Mouse (Mus musculus): ENCODE measurements at regions not wholly inside any gene's neighbourhood (a gene's known extent, or its start where the extent isn't known, plus 50 kb on each side); places are given as distances from the start of the nearest gene placed in this dataset.
"Not testable (repeated sequence)": the region's sequence is repeated elsewhere in the genome, so short reads cannot be mapped to it uniquely, and the experiment has no call there.

DNA sequence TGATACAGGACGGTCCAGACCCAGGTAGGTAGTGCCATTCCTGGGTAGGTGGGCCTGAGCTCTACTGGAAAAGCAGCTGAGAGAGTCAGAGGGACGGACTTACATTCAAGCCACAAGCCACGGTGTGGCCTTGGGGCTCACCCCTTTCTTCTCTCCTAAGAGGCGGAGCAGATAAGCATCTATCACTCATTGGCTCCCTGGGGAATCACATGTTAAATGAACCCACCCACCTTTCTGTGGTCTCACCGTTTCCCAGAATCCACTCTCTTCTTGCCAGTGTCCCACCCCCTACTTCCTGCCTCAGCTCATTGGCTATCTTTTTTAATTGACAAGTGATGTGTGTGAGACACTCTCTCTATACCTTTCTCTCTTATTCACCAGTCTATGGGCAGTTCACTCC is 127.8 kb upstream of the Ubl3 start:
- H3K36me3 ChIP-seq (ENCODE audit: control insufficient read depth, insufficient read depth, low read length), result no peaks in the 10 kb centered on the region
- DNase-seq, result no peak
- no peaks in the 10 kb centered on the region for H3K27me3 ChIP-seq (replicated peaks; ENCODE audit: control insufficient read depth, insufficient read depth, low read length)
- no peak for TF ChIP-seq POLR2A (IDR thresholded peaks at IDR 0.05; ENCODE audit: low read depth, low read length)
- TF ChIP-seq CTCF (conservative IDR thresholded peaks at IDR 0.05; ENCODE audit: insufficient read depth, insufficient read length, low read depth, low read length), result no peak
- H3K4me3 ChIP-seq (ENCODE audit: insufficient read depth, low read depth, low read length), result no peak overlapping the region
- no peaks in the 10 kb centered on the region for H3K4me1 ChIP-seq (ENCODE audit: control insufficient read depth, insufficient read depth, low read length)
- WGBS, result 88% methylated on average over 5 of the region's 5 CpGs
- H3K27ac ChIP-seq (ENCODE audit: insufficient read depth, low read depth, low read length), result no peak overlapping the region

DNA sequence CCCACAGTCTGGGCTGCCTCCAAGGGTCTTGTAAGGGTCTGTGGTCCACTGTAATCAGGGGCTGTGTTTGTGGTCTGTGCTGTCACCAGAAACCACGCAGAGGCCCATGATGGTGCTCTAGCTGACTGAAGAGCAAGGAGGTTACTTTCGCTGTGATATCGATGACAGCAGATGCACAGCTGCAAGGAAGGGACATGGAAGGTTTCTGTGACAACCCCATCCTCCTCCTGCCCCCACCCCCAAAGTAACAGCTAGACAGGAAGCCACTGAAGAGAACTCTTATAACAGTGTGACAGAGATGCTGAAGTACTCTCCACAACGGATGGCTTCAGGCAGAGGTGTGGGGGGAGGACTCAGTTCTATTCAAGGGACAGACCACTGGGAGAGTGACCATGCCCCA is 127.0 kb upstream of the Ubl3 start:
- Histone ChIP-seq H3K27ac (ENCODE audit: insufficient read depth, low read depth, low read length) (no peak overlapping the region), H3K27me3 (replicated peaks; ENCODE audit: control insufficient read depth, insufficient read depth, low read length) (no peaks in the 10 kb centered on the region), H3K4me1 (ENCODE audit: control insufficient read depth, insufficient read depth, low read length) (no peaks in the 10 kb centered on the region), H3K36me3 (ENCODE audit: control insufficient read depth, insufficient read depth, low read length) (no peaks in the 10 kb centered on the region), H3K4me3 (ENCODE audit: insufficient read depth, low read depth, low read length) (no peak overlapping the region)
- 83% methylated on average over 4 of the region's 4 CpGs for WGBS
- no peak for DNase-seq
- TF ChIP-seq POLR2A (IDR thresholded peaks at IDR 0.05; ENCODE audit: low read depth, low read length) (no peak), CTCF (conservative IDR thresholded peaks at IDR 0.05; ENCODE audit: insufficient read depth, insufficient read length, low read depth, low read length) (no peak)

DNA sequence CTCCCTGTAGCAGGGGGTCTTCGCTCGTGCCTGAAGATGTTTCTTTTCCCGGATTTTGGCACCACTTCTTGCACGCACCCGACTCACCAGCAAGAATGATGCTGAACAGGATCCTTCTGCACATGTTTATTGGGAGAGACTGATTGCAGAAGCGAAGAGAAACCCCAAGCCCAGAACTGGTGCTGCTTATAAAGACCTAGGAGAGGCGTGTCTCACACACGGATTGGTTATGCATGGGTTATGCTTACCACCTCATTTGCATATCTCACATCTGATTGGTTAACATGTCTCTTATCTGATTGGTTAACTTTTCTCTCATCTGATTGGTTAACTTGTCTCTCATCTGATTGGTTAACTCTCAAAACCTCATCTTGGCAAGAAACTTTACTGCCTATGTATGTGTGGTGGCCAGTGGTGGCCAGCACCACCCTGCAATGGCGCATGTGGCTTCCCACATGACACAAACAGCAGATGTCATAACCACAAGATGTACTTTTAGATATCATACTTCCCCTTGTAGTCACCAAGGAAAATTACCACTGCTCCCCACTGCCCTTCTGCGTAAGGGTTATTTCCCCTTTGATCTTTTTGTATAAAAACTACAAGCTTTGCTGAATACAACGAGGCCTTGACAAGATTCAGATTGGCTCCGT is 125.8 kb upstream of the Ubl3 start:
- not testable (repeated sequence) for H3K27ac ChIP-seq (ENCODE audit: insufficient read depth, low read depth, low read length); H3K4me3 ChIP-seq (ENCODE audit: insufficient read depth, low read depth, low read length); DNase-seq; H3K36me3 ChIP-seq (ENCODE audit: control insufficient read depth, insufficient read depth, low read length); H3K27me3 ChIP-seq (replicated peaks; ENCODE audit: control insufficient read depth, insufficient read depth, low read length); H3K4me1 ChIP-seq (ENCODE audit: control insufficient read depth, insufficient read depth, low read length)
- 94% methylated on average over 12 of the region's 12 CpGs for WGBS

GRCm38 (mm10) chr5:148674281-148674680 is 121.7 kb upstream of the Ubl3 start:
- Histone ChIP-seq H3K4me1 (ENCODE audit: control insufficient read depth, insufficient read depth, low read length) (no peaks in the 10 kb centered on the region), H3K27me3 (replicated peaks; ENCODE audit: control insufficient read depth, insufficient read depth, low read length) (no peaks in the 10 kb centered on the region), H3K4me3 (ENCODE audit: insufficient read depth, low read depth, low read length) (no peak overlapping the region), H3K36me3 (ENCODE audit: control insufficient read depth, insufficient read depth, low read length) (no peaks in the 10 kb centered on the region), H3K27ac (ENCODE audit: insufficient read depth, low read depth, low read length) (no peak overlapping the region)
- TF ChIP-seq CTCF (conservative IDR thresholded peaks at IDR 0.05; ENCODE audit: insufficient read depth, insufficient read length, low read depth, low read length), result no peak
- TF ChIP-seq POLR2A (IDR thresholded peaks at IDR 0.05; ENCODE audit: low read depth, low read length), result no peak
- 81% methylated on average over 12 of the region's 12 CpGs for WGBS
- no peak for DNase-seq

- H3K27me3 ChIP-seq (replicated peaks; ENCODE audit: control insufficient read depth, insufficient read depth, low read length), result no peaks in the 10 kb centered on the region
- H3K36me3 ChIP-seq (ENCODE audit: control insufficient read depth, insufficient read depth, low read length), result no peaks in the 10 kb centered on the region
- no peak overlapping the region for H3K4me3 ChIP-seq (ENCODE audit: insufficient read depth, low read depth, low read length)
- TF ChIP-seq POLR2A (IDR thresholded peaks at IDR 0.05; ENCODE audit: low read depth, low read length) (no peak), CTCF (conservative IDR thresholded peaks at IDR 0.05; ENCODE audit: insufficient read depth, insufficient read length, low read depth, low read length) (no peak)
- no peak for DNase-seq
- H3K4me1 ChIP-seq (ENCODE audit: control insufficient read depth, insufficient read depth, low read length), result no peaks in the 10 kb centered on the region
- no peak overlapping the region for H3K27ac ChIP-seq (ENCODE audit: insufficient read depth, low read depth, low read length)
- 73% methylated on average over 15 of the region's 15 CpGs for WGBS
These were observed 109.7 kb upstream of the Ubl3 start for GRCm38 (mm10) chr5:148662281-148662741.

GRCm38 (mm10) chr5:148661120-148661519 is 108.5 kb upstream of the Ubl3 start:
- 89% methylated on average over 4 of the region's 4 CpGs for WGBS
- Histone ChIP-seq H3K27ac (ENCODE audit: insufficient read depth, low read depth, low read length) (no peak overlapping the region), H3K27me3 (replicated peaks; ENCODE audit: control insufficient read depth, insufficient read depth, low read length) (no peaks in the 10 kb centered on the region), H3K4me3 (ENCODE audit: insufficient read depth, low read depth, low read length) (no peak overlapping the region), H3K36me3 (ENCODE audit: control insufficient read depth, insufficient read depth, low read length) (no peaks in the 10 kb centered on the region), H3K4me1 (ENCODE audit: control insufficient read depth, insufficient read depth, low read length) (no peaks in the 10 kb centered on the region)
- TF ChIP-seq CTCF (conservative IDR thresholded peaks at IDR 0.05; ENCODE audit: insufficient read depth, insufficient read length, low read depth, low read length), result 0 out of 2 replicates have a peak, but pooled peaks have one; percentile 14
- TF ChIP-seq POLR2A (IDR thresholded peaks at IDR 0.05; ENCODE audit: low read depth, low read length), result no peak
- DNase-seq, result no peak

GRCm38 (mm10) chr5:148657936-148658640 is 105.5 kb upstream of the Ubl3 start:
- Histone ChIP-seq H3K4me1 (ENCODE audit: control insufficient read depth, insufficient read depth, low read length) (no peaks in the 10 kb centered on the region), H3K27ac (ENCODE audit: insufficient read depth, low read depth, low read length) (no peak overlapping the region), H3K4me3 (ENCODE audit: insufficient read depth, low read depth, low read length) (no peak overlapping the region), H3K27me3 (replicated peaks; ENCODE audit: control insufficient read depth, insufficient read depth, low read length) (no peaks in the 10 kb centered on the region), H3K36me3 (ENCODE audit: control insufficient read depth, insufficient read depth, low read length) (no peaks in the 10 kb centered on the region)
- 76% methylated on average over 4 of the region's 4 CpGs for WGBS
- no peak for TF ChIP-seq POLR2A (IDR thresholded peaks at IDR 0.05; ENCODE audit: low read depth, low read length)
- TF ChIP-seq CTCF (conservative IDR thresholded peaks at IDR 0.05; ENCODE audit: insufficient read depth, insufficient read length, low read depth, low read length), result no peak
- no peak for DNase-seq
